ENCODE assay signal across 23 mouse cellular contexts in the genomic region with DNA sequence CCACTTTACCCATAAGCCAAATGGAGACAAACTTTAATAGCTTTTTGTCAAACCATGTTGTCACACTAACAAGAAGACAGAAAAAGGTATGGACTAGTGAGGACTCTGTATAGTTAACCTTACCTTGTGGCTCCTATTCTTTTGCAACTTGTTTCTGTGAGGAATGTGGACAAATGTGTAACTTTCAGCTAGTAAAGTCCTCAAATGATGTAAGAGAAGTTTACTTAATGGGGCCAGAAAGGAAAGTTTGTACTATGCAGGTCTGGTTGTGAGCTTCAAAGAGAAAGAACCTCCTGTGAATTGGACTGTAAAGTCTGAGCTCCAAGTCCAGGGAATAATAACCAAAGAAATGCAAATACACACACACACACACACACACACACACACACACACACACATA.
DNase-seq lines count a peak whose midpoint lies in the region; ATAC-seq lines count a peak whose summit lies in the region.
"Had no signal": no experiment of that assay in that cellular context is flagged by ENCODE, and none has a peak within 500 bp of the region (broad histone marks: within the 10 kb centered on the region; RNA-seq: fewer than 3 reads in every experiment).

No protein-coding gene starts in this region.

- no peaks in the 10 kb centered on the region for H3K27me3 ChIP-seq in liver, embryonic 13.5 days
- no peaks in the 10 kb centered on the region for H3K27me3 ChIP-seq in liver, embryonic 15.5 days
- H3K27me3 ChIP-seq in liver, embryonic 11.5 days (replicated peaks; ENCODE audit: control insufficient read depth, insufficient read depth, low read length), result no peaks in the 10 kb centered on the region
- H3K27me3 ChIP-seq: CH12.LX; embryonic facial prominence, embryonic 12.5 days; forebrain, embryonic 13.5 days; forebrain, embryonic 15.5 days; Patski had no signal

- H3K9me3 ChIP-seq in liver, embryonic 13.5 days (replicated peaks), result no peaks in the 10 kb centered on the region
- no peaks in the 10 kb centered on the region for H3K9me3 ChIP-seq in liver, embryonic 15.5 days (replicated peaks)
- H3K9me3 ChIP-seq in liver, embryonic 11.5 days (ENCODE audit: control insufficient read depth, low read length), result no peaks in the 10 kb centered on the region
- H3K9me3 ChIP-seq: embryonic facial prominence, embryonic 10.5 days; embryonic facial prominence, embryonic 12.5 days; forebrain, embryonic 13.5 days; forebrain, embryonic 15.5 days; G1E had no signal

- H3K27ac ChIP-seq in liver, embryonic 13.5 days, result no peak overlapping the region
- no peak overlapping the region for H3K27ac ChIP-seq in liver, embryonic 15.5 days (replicated peaks)
- no peak overlapping the region for H3K27ac ChIP-seq in liver, embryonic 11.5 days (ENCODE audit: low read depth, low read length)
- H3K27ac ChIP-seq: embryonic facial prominence, embryonic 10.5 days; embryonic facial prominence, embryonic 12.5 days; forebrain, embryonic 13.5 days; forebrain, embryonic 15.5 days had no signal

- H3K4me2 ChIP-seq in liver, embryonic 13.5 days, result no peak overlapping the region
- H3K4me2 ChIP-seq in liver, embryonic 15.5 days, result no peak overlapping the region
- H3K4me2 ChIP-seq in liver, embryonic 11.5 days, result no peak overlapping the region
- H3K4me2 ChIP-seq: embryonic facial prominence, embryonic 12.5 days; forebrain, embryonic 13.5 days; forebrain, embryonic 15.5 days had no signal

- H3K36me3 ChIP-seq in liver, embryonic 13.5 days, result no peaks in the 10 kb centered on the region
- no peaks in the 10 kb centered on the region for H3K36me3 ChIP-seq in liver, embryonic 15.5 days (replicated peaks)
- H3K36me3 ChIP-seq in liver, embryonic 11.5 days (ENCODE audit: control insufficient read depth, insufficient read depth, low read length), result no peaks in the 10 kb centered on the region
- H3K36me3 ChIP-seq: embryonic facial prominence, embryonic 10.5 days; embryonic facial prominence, embryonic 12.5 days; forebrain, embryonic 15.5 days; G1E had no signal

- H3K9ac ChIP-seq in liver, embryonic 13.5 days, result no peak overlapping the region
- no peak overlapping the region for H3K9ac ChIP-seq in liver, embryonic 15.5 days
- H3K9ac ChIP-seq in liver, embryonic 11.5 days (ENCODE audit: low read depth, low read length), result no peak overlapping the region
- H3K9ac ChIP-seq: embryonic facial prominence, embryonic 12.5 days; forebrain, embryonic 13.5 days; forebrain, embryonic 15.5 days had no signal

- no peak for DNase-seq in liver, embryonic 13.5 days
- no peak for DNase-seq in liver
- no peak for DNase-seq in liver, embryonic 11.5 days (ENCODE audit: low spot score)
- no peak for DNase-seq in gastrocnemius, adult 8-10 months (ENCODE audit: low spot score in 2 of 2)
- DNase-seq: adrenal gland, adult 8-10 months; adrenal gland, postnatal 14 days; adrenal gland, postnatal 36 days; B cell, adult 2 months; cerebellum, adult 11-12 months; cerebellum, adult 2 months; cerebellum, adult 9-10 months; cerebellum, postnatal 10 days; cerebellum, postnatal 25 days had no signal

- peak; percentile 48; the same call in 1 of the 2 replicates for ATAC-seq in liver, embryonic 13.5 days (ENCODE audit: low read depth)
- ATAC-seq in liver, embryonic 15.5 days (ENCODE audit: insufficient read depth), result peak; percentile 71
- ATAC-seq in liver, embryonic 11.5 days (replicated peaks; ENCODE audit: low FRiP score), result no peak; the same call in 1 of the 2 replicates
- ATAC-seq: activated CD4-positive, CD25-positive, alpha-beta regulatory T cell, adult 4 months; CD4-positive, CD25-positive, alpha-beta regulatory T cell, adult 4 months; forebrain, embryonic 13.5 days; forebrain, embryonic 15.5 days; Patski had no signal

- H3K4me1 ChIP-seq in liver, embryonic 13.5 days (replicated peaks), result no peaks in the 10 kb centered on the region
- H3K4me1 ChIP-seq in liver, embryonic 15.5 days (replicated peaks), result no peaks in the 10 kb centered on the region
- no peaks in the 10 kb centered on the region for H3K4me1 ChIP-seq in liver, embryonic 11.5 days (replicated peaks; ENCODE audit: control insufficient read depth, insufficient read depth, low read length)
- H3K4me1 ChIP-seq: embryonic facial prominence, embryonic 10.5 days; embryonic facial prominence, embryonic 12.5 days; forebrain, embryonic 13.5 days; forebrain, embryonic 15.5 days had no signal

- H3K4me3 ChIP-seq in liver, embryonic 13.5 days (replicated peaks), result no peak overlapping the region
- H3K4me3 ChIP-seq in liver, embryonic 15.5 days (replicated peaks), result no peak overlapping the region
- no peak overlapping the region for H3K4me3 ChIP-seq in liver, embryonic 11.5 days (ENCODE audit: low read depth, low read length)
- H3K4me3 ChIP-seq: embryonic facial prominence, embryonic 10.5 days; embryonic facial prominence, embryonic 12.5 days; forebrain, embryonic 13.5 days; forebrain, embryonic 15.5 days had no signal
